Mouse (Mus musculus): Measurements from ENCODE around the gene BC029722.

- TF ChIP-seq CTCF (IDR thresholded peaks at IDR 0.05; ENCODE audit: borderline replicate concordance, insufficient read depth, low read length) (no peak), POLR2A (IDR thresholded peaks at IDR 0.05; ENCODE audit: low read depth, low read length) (no peak)
These were observed 34.7 kb downstream of the BC029722 start for GRCm38 (mm10) chr2:155784534-155784933.
